Mouse (Mus musculus): ENCODE measurements around the gene Dmp1.

The Dmp1 gene

DNA sequence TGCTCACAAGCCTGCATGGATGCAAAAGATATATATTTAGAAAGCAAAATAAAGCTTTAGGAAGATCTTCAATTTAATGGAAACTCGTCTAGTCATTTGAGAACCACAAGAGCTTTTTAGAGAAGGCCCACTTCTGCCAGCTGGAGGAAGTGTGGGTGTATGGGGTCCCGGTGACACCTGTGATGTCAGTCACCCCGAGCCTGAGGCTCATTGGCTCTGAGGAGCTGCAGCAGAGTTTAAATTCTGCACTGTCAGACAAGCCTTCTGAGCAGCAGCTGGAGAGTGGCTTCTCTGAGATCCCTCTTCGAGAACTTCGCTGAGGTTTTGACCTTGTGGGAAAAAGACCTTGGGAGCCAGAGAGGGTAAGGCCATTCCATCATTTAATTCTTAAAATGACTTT lies at the start of gene Dmp1:
TSS of gene Dmp1 (plus strand) at position 263 of the 400 bp plus-strand sequence.
- DNase-seq (ENCODE audit: low spot score), result no peak

GRCm38 (mm10) chr5:104157701-104158100 lies 44.7 kb upstream of the Dmp1 start:
- no peak for DNase-seq (ENCODE audit: low spot score)

DNA sequence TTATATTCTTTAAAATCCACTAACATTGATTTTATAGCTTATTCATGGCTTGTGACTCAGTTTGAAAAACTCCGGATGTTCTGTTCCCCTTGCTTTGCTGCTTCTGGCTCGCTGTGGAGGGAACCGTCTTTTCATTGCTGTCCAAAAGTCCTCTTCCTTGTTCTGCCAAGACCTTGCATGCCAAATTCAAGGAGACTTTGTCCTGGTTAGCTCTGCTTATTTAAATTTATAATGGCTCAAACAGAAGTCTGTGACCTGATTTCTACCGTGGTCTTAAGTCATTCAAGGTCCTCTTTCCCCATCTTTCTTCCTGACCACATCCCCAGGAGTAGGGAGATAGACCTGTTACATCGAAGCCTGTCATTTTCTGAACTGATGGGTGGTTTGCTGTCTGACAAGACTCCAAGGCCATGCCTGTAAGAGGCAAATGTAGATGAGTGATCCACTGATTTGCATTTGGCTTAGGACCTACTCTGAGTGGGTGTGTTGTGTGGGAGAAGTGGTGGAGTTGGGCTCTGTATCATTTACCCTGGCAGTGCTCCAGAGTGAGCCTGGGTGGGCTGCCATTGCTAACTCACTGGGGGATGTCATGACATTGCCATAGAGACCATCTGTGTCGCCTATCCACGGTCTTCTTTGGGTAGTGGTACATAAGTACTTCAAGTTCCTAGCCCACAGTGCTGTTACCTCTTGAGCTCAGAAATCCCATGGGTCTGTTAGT lies 43.9 kb upstream of the Dmp1 start:
- no peak for DNase-seq (ENCODE audit: low spot score)

- no peak for DNase-seq (ENCODE audit: low spot score)
These were observed 41.8 kb upstream of the Dmp1 start for GRCm38 (mm10) chr5:104160581-104160980.

- DNase-seq (ENCODE audit: low spot score), result peak; percentile 44
These were observed 41.0 kb upstream of the Dmp1 start for GRCm38 (mm10) chr5:104161390-104161789.

DNA sequence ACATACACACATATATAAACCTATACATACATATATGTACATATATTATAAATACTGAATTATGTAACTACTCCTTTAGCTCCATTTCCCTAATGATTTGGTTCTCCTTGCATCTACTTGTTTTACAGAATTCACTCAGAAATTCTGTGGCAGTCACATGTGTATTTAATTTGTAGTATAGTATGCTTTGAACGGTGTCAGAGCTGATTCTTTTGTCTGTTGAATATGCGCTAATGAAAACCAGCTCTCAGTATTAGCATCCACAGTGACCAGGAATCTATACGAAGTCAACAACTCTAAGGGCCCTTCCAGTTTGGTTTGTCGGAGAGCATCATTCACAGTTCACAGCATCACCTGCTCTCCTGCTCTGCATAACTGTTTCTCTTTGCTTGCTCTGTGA lies 38.9 kb upstream of the Dmp1 start:
- DNase-seq (ENCODE audit: low spot score), result no peak

- no peak for DNase-seq (ENCODE audit: low spot score)
These were observed 32.0 kb upstream of the Dmp1 start, which contains the start of gene Dspp for GRCm38 (mm10) chr5:104170412-104170811. Gene Dspp, plus strand, starts transcription at chr5:104170712.

DNA sequence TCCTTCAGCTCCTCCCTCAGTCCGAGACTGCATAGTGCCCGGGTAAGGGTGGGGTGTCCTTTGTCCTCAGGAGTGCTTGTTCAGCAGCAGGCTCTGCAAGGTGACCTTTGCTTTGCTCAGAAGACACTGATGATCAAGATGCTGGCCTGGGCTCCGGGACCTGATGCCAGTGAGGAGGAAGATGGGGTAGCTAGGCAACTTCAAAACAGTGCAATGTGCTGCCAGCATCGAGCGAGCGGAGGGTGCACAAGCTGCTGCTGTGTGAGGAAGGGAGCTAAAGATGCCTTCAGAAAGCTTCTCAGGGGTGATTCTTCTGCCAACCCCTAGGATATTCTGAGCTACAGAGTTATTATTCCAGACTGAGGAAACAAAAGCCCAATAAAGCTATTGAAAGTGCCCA lies 29.3 kb upstream of the Dmp1 start:
- DNase-seq (ENCODE audit: low spot score), result no peak

GRCm38 (mm10) chr5:104183743-104184142 lies 18.7 kb upstream of the Dmp1 start:
- DNase-seq (ENCODE audit: low spot score), result no peak

GRCm38 (mm10) chr5:104187281-104187680 lies 15.1 kb upstream of the Dmp1 start:
- DNase-seq (ENCODE audit: low spot score), result no peak

DNA sequence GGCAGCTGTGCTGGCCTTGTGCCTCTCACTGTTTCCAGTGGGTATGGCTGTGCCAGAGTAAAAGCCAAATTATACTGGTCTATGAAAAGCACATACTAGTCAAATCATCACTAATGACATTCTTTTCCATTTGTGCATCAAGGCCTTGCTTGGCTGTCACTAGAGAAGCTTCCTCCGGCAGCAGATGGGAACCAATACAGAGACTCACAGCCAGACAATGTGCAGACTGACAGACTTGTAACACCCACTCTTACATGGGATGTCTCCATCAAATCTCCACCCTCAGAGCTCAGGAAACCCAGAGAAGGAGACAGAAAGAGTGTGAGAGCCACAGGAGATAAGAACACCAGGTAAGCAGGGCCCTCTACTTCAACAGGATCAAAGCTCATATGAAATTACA lies 7.3 kb upstream of the Dmp1 start:
- DNase-seq (ENCODE audit: low spot score), result no peak

DNA sequence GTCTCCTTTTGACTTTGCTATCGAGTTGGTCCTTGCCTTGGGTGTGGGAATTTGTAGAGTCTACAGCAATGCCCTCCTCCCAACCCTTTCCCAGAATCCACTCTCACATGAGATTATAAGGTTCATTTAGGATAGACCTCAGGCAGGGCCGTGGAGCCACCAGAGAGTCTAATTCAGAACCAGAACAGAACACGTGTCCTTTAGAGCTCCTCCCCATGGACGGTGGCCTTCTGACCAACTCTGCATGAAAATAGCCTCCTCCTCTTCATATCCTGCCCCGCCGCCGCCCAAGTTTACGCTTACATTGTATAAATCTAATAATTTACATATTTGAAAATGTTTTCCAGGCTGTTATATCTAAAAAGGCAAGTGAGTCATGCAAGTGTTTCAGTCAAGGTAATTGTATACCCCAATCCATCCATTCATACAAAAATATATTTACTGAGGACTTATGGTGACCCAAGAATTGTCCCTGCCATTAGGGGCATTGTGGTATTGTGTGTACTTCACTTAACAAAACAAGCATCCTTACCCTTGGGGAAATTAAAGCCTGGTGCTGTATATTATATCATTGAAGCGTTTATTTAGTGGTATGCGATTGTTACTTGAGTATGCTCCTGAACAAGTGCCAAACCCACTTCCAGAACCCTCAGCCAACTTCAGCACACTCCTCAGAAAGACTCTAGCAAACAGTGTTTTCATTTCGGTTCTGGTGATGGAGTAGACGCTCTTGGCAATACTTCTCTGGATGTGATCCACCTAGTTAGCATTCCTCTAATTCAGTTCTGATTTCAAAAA lies 1.1 kb upstream of the Dmp1 start:
- DNase-seq (ENCODE audit: low spot score), result peak; percentile 16

GRCm38 (mm10) chr5:104212531-104212930 lies 10.1 kb downstream of the Dmp1 start:
- DNase-seq (ENCODE audit: low spot score), result no peak

- peak; percentile 34 for DNase-seq (ENCODE audit: low spot score)
These were observed 16.5 kb downstream of the Dmp1 start for GRCm38 (mm10) chr5:104218926-104219325.

DNA sequence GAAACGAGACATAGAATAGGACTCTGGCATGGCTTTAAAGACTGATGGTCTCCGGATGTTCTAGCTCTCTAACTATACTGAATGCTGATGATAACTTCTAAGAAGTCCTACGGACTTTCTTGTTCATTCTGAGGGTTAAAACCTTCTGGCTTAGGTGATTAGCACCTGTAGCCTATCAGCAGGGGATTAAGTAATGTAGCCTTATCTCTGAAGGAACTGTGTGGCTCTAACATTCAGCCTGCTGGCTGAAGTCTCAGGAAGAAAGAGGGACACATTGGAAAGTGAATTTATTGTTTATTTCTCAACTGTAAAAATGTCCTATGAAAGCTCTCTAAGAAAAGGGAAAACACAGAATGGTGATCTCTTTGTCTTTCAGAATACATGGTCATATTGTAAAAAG lies 21.9 kb downstream of the Dmp1 start:
- no peak for DNase-seq (ENCODE audit: low spot score)

GRCm38 (mm10) chr5:104224750-104225149 lies 22.3 kb downstream of the Dmp1 start:
- no peak for DNase-seq (ENCODE audit: low spot score)

- DNase-seq (ENCODE audit: low spot score), result no peak
These were observed 26.1 kb downstream of the Dmp1 start for GRCm38 (mm10) chr5:104228497-104228896.

DNA sequence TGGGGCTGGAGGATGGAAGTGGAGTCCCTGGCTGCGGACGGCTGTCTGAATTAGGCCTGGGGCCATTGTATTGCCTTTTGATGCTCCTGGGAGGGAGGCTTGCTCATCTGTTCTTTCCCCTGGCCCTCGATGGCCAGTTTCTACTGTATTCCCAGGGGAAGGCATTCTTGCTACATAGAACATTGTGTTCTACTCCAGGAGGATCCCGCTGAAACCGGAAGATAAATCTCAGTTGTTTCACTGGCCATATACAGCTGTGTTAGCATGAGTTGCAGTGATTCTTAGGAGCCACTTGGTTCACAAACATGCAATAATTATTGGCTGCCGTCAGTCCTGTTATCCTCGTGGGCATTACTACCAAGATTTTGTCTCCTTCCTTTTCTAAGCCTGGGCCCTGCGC lies 34.3 kb downstream of the Dmp1 start:
- DNase-seq (ENCODE audit: low spot score), result peak; percentile 5

- peak; percentile 45 for DNase-seq (ENCODE audit: low spot score)
These were observed 37.4 kb downstream of the Dmp1 start for GRCm38 (mm10) chr5:104239674-104240378.

GRCm38 (mm10) chr5:104244261-104244660 lies 41.8 kb downstream of the Dmp1 start:
- no peak for DNase-seq (ENCODE audit: low spot score)

DNA sequence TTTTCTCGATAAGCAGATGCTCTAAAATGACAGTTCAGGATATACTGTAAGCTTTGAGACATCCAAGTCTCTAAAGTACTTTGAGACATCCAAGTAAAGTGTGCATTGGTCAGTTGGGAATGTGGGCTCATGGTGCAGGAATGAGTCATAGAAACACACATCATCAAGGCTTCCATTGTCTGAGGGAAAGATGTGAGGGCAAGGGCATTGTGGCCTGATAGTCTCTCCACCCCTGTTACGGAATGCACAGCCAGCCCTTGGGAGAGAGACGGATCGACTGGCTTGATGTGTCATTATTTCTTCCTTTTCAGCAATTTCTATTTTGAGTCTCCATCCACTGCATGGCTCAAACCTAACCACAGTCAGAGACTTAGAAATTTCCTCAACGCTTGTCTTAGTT lies 49.4 kb downstream of the Dmp1 start:
- no peak for DNase-seq (ENCODE audit: low spot score)

DNA sequence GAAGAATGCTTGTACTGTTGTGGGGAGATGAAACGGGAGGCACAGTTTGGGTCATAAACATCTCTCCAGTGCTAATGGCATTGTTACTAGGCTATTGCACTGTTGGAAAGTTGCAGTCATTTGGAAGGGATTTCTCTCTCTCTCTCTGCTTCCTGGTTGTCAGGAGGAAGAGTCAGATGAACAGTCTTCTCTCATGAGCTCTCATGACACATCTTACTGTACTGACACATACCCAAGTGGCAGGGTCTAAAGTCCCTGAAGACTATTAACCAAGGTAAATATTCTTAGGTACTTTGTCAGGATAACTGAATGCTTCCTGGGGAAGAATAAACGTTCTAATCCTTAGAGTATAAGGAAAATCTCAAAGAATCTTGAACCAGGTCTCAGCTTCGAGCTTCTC lies 54.2 kb downstream of the Dmp1 start:
- no peak for DNase-seq (ENCODE audit: low spot score)
